In the genomic region with DNA sequence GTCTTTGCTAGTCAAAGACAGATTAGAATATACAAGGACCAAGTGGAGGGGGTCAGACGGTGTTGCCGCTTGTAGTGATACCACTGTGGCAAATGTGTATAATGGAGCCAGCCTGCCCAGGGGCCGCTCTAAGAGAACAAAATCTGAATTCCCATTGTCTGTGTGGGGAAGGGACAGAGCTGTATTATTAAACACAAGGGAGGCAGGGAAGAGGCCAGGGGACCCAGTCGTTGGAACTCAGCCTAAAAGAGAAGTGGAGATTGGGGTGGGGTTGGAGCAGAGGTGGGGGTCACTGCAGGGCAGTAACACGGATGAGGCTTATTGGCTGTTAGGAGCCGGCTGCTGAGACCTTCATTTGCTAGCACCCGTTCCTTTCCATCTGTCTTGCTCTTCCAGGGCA, we compare ENCODE assay signal across 23 mouse cellular contexts. TPM values are rescaled to one million over a fixed set of nuclear protein-coding genes. Genes with fewer than 3 reads are reported as not detected.
"Had no signal": no experiment of that assay in that cellular context is flagged by ENCODE, and none has a peak within 500 bp of the region (broad histone marks: within the 10 kb centered on the region; RNA-seq: fewer than 3 reads in every experiment).

No protein-coding gene starts in this region.

- H3K4me3 ChIP-seq: layer of hippocampus, adult 2 months; left cerebral cortex, adult 2 months; liver, embryonic 13.5 days; midbrain, embryonic 13.5 days; neural tube, embryonic 12.5 days had no signal

- H3K4me1 ChIP-seq: liver, embryonic 13.5 days; midbrain, embryonic 13.5 days; neural tube, embryonic 12.5 days had no signal

- H3K9ac ChIP-seq: liver, embryonic 13.5 days; midbrain, embryonic 13.5 days; neural tube, embryonic 12.5 days had no signal

- H3K27me3 ChIP-seq: liver, embryonic 13.5 days; neural tube, embryonic 12.5 days had no signal

- DNase-seq: kidney, adult 2 months; kidney, postnatal 25 days; layer of hippocampus, adult 9-11 months; layer of hippocampus, postnatal 36 days; liver, embryonic 13.5 days; lung, adult 2 months; lung, postnatal 14 days; lung, postnatal 4 days; retina, postnatal 1 day; right cerebral cortex, postnatal 25 days; spleen, adult 18-20 months; thymus, adult 2 months; thymus, postnatal 14 days; thymus, postnatal 4 days had no signal

- H3K4me2 ChIP-seq: liver, embryonic 13.5 days; midbrain, embryonic 13.5 days; neural tube, embryonic 12.5 days had no signal

- H3K36me3 ChIP-seq: liver, embryonic 13.5 days; midbrain, embryonic 13.5 days; neural tube, embryonic 12.5 days had no signal

- ATAC-seq: intestine, embryonic 16.5 days; midbrain, embryonic 13.5 days had no signal

- H3K9me3 ChIP-seq: liver, embryonic 13.5 days; midbrain, embryonic 13.5 days; neural tube, embryonic 12.5 days had no signal

- H3K27ac ChIP-seq: kidney, postnatal 0 days; layer of hippocampus, adult 2 months; left cerebral cortex, adult 2 months; liver, embryonic 13.5 days; midbrain, embryonic 13.5 days; neural tube, embryonic 12.5 days had no signal

RNA-seq across cellular contexts. Expression of a gene that starts 41.1 kb away (rescaled TPM):
- total RNA-seq: megakaryocyte progenitor cell, adult 5-6 weeks; megakaryocyte-erythroid progenitor cell, adult 5-6 weeks; neutrophil, adult 5-6 weeks had no signal
